Mouse (Mus musculus) stomach, embryonic 16.5 days (tissue): ENCODE measurements around the gene Prss54. TPM values are rescaled to one million over a fixed set of nuclear protein-coding genes. Genes with fewer than 3 reads are reported as not detected.
"Not testable (repeated sequence)": the region's sequence is repeated elsewhere in the genome, so short reads cannot be mapped to it uniquely, and the experiment has no call there.

Source experiments
- ATAC-seq: fragments of 200-750 bp; cut with Nextera tagmentation; 2 replicates; pipeline ENCODE4 v1.8.0; 2017; ENCODE audit warnings: moderate number of reproducible peaks, moderate TSS enrichment; ENCODE audit not compliant: insufficient read depth, low FRiP score
- H3K27ac ChIP-seq: fragments of 300-500 bp; sonication (generic); 2 replicates; pipeline ENCODE4 v1.5.1; 2014; ENCODE audit warnings: low read length
- H3K27me3 ChIP-seq: fragments of 300-500 bp; sonication (generic); 2 replicates; pipeline ENCODE4 v1.6.1; 2014; ENCODE audit warnings: low read length, control low read depth, mixed read lengths; ENCODE audit not compliant: control insufficient read depth, insufficient read depth
- H3K36me3 ChIP-seq: fragments of 300-500 bp; sonication (generic); 2 replicates; pipeline ENCODE4 v1.6.1; 2014; ENCODE audit warnings: low read length; ENCODE audit not compliant: control insufficient read depth, insufficient read depth
- H3K4me1 ChIP-seq: fragments of 300-500 bp; sonication (generic); 2 replicates; pipeline ENCODE4 v1.6.1; 2014; ENCODE audit warnings: low read length, control low read depth, mixed read lengths; ENCODE audit not compliant: control insufficient read depth, insufficient read depth
- H3K4me2 ChIP-seq: fragments of 300-500 bp; sonication (generic); 2 replicates; pipeline ENCODE4 v1.6.1; 2014; ENCODE audit warnings: low read depth, low read length, mixed read lengths
- H3K4me3 ChIP-seq: fragments of 300-500 bp; sonication (generic); replicated peaks from 2 replicates; pipeline ENCODE4 v1.5.1; 2014; ENCODE audit warnings: mild to moderate bottlenecking, low read length
- H3K9ac ChIP-seq: fragments of 300-500 bp; sonication (generic); 2 replicates; pipeline ENCODE4 v1.6.1; 2014; ENCODE audit warnings: low read length
- H3K9me3 ChIP-seq: fragments of 300-500 bp; sonication (generic); replicated peaks from 2 replicates; pipeline ENCODE4 v1.6.1; 2016; ENCODE audit warnings: low read length, control low read depth; ENCODE audit not compliant: control insufficient read depth
- WGBS: fragments of 180-500 bp; shearing (Covaris S2); extraction: QIAGEN DNeasy Blood & Tissue Kit; methylation state at CpG from one replicate; pipeline ENCODE4 v1.1.7; 2014; 5-methylcytosine and 5-hydroxymethylcytosine counted together
- polyA plus RNA-seq: library from polyadenylated mRNA; unstranded; fragments of >200 nt; fragmentation: Nextera tagmentation; extraction: Ambion mirVana; gene quantifications from 2 replicates; pipeline ENCODE4 v1.2.1, GENCODE M21; 2015

The Prss54 gene
- polyA plus RNA-seq = not detected in 2 replicates

GRCm38 (mm10) chr8:95576240-95576639 lies at the start of gene Prss54:
Prss54 (minus strand) TSS chr8:95576340.
- Histone ChIP-seq H3K4me2 (no peak within 1 kb of the TSS), H3K4me1 (no peaks in the 10 kb centered on the region), H3K4me3 (no peak within 1 kb of the TSS), H3K36me3 (no peaks in the 10 kb centered on the region), H3K9ac (no peak within 1 kb of the TSS), H3K9me3 (no peaks in the 10 kb centered on the region), H3K27me3 (no peaks in the 10 kb centered on the region), H3K27ac (no peak within 1 kb of the TSS)
- no peak for ATAC-seq
- WGBS = 80% methylated on average over 10 of the region's 10 CpGs

DNA sequence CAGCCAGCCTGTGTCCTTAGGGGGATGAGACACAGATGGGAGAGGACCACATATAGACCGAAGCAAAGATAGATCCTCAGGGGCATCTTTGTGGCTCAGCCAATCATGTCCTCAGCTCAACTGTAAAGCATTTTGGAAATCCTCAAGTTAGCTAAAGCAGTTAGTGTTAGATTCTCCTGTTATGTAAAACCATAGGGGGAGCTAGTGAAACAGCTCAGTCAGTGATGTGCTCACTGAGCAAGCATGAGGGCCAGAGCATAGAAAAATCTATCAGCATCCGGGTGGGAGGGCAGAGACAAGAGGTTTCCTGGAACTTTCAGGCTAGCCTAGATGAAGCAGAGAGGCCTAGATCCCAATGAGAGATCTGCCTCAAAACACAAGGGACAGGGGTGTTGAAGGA lies 48.7 kb upstream of the Prss54 start:
- no peaks in the 10 kb centered on the region for H3K4me1 ChIP-seq
- WGBS = 84% methylated on average over 2 of the region's 2 CpGs
- no peaks in the 10 kb centered on the region for H3K9me3 ChIP-seq
- no peak overlapping the region for H3K27ac ChIP-seq
- H3K9ac ChIP-seq = no peak overlapping the region
- H3K4me2 ChIP-seq = no peak overlapping the region
- H3K27me3 ChIP-seq = peaks cover 4% of the 10 kb centered on the region; the same call in 1 of the 2 replicates
- H3K4me3 ChIP-seq = no peak overlapping the region
- H3K36me3 ChIP-seq = no peaks in the 10 kb centered on the region
- no peak for ATAC-seq

DNA sequence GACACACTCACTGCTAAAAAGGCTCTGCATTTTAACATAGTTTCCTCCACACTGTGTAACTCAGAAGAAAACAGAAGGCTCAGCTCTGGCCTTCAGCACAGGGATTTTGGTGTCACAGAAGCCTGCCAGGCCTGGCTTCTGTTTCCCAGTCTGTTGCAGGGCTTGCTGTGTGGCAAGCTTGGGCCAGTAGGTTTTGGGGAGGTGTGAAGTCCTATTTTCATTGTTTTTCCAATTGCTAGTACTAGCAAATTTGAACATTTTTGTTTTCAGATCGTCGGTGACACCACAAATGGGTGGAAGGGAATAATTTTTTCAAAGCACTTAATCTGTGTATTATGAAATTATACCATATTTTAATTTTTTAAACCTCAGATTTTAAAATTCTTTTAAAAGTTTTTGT lies 43.9 kb upstream of the Prss54 start:
- H3K4me3 ChIP-seq = no peak overlapping the region
- no peaks in the 10 kb centered on the region for H3K36me3 ChIP-seq
- H3K27me3 ChIP-seq = no peaks in the 10 kb centered on the region
- H3K9ac ChIP-seq = no peak overlapping the region
- H3K27ac ChIP-seq = no peak overlapping the region
- WGBS = 88% methylated on average over 2 of the region's 2 CpGs
- H3K4me1 ChIP-seq = no peaks in the 10 kb centered on the region
- no peak for ATAC-seq
- H3K9me3 ChIP-seq = no peaks in the 10 kb centered on the region
- no peak overlapping the region for H3K4me2 ChIP-seq

- WGBS = 84% methylated on average over 7 of the region's 7 CpGs
- H3K4me1 ChIP-seq = no peaks in the 10 kb centered on the region
- no peak overlapping the region for H3K4me2 ChIP-seq
- no peaks in the 10 kb centered on the region for H3K27me3 ChIP-seq
- no peak overlapping the region for H3K27ac ChIP-seq
- H3K9ac ChIP-seq = no peak overlapping the region
- H3K9me3 ChIP-seq = no peaks in the 10 kb centered on the region
- no peak overlapping the region for H3K4me3 ChIP-seq
- no peaks in the 10 kb centered on the region for H3K36me3 ChIP-seq
- ATAC-seq = no peak
These were observed 40.2 kb upstream of the Prss54 start for GRCm38 (mm10) chr8:95616383-95616782.

- no peaks in the 10 kb centered on the region for H3K36me3 ChIP-seq
- no peak overlapping the region for H3K4me2 ChIP-seq
- no peak overlapping the region for H3K27ac ChIP-seq
- H3K9me3 ChIP-seq = no peaks in the 10 kb centered on the region
- ATAC-seq = no peak
- no peaks in the 10 kb centered on the region for H3K4me1 ChIP-seq
- H3K4me3 ChIP-seq = no peak overlapping the region
- no peak overlapping the region for H3K9ac ChIP-seq
- H3K27me3 ChIP-seq = no peaks in the 10 kb centered on the region
- 51% methylated on average over 5 of the region's 5 CpGs for WGBS
These were observed 35.6 kb upstream of the Prss54 start for GRCm38 (mm10) chr8:95611769-95612168.

DNA sequence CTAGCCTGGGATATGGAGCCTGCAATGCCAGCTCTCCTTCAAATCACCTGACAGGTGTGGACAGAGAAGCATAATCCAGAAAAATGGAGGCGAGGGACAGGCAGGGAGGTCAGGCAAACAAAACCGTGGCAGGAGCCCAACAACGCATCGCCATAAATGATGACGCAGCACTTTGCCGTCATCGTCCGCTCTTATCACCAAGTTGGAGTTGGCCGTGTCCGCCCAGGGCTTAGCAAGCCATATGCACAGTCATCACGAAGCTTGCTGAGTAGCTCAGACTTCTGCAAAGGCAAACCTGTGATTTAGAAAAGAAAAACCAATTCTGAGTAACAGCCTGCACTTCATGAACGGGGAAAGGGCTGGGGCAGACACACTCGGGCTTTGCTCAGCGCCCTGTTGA lies 34.6 kb upstream of the Prss54 start:
- Histone ChIP-seq H3K36me3 (no peaks in the 10 kb centered on the region), H3K4me1 (no peaks in the 10 kb centered on the region), H3K9me3 (no peaks in the 10 kb centered on the region), H3K4me3 (no peak overlapping the region), H3K9ac (no peak overlapping the region), H3K4me2 (no peak overlapping the region), H3K27me3 (no peaks in the 10 kb centered on the region), H3K27ac (no peak overlapping the region)
- no peak for ATAC-seq
- 64% methylated on average over 14 of the region's 14 CpGs for WGBS

- WGBS = 74% methylated on average over 5 of the region's 5 CpGs
- ATAC-seq = no peak
These were observed 33.3 kb upstream of the Prss54 start for GRCm38 (mm10) chr8:95609406-95609805.

DNA sequence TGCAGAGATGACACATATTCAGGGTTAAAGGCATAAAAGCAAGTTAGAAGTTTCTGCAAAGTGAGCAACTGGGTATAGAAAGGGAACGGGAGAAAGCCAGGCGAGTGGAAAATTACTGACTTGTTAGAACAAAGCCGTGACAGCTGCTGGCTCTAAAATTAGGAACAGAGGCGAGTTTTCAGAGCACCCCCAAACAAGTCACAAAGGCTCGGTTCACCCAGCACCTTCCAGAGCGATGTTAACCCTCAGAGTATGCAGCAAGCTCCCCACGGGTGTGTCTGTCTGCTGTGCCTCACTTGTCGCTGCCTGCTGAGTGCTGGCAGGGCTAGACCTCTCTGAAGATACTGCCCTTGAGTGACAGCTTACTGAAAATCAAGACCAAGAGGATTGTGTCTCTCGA lies 31.1 kb upstream of the Prss54 start:
- H3K4me3 ChIP-seq = no peak overlapping the region
- no peaks in the 10 kb centered on the region for H3K36me3 ChIP-seq
- H3K27ac ChIP-seq = no peak overlapping the region
- H3K4me1 ChIP-seq = no peaks in the 10 kb centered on the region
- WGBS = 51% methylated on average over 9 of the region's 9 CpGs
- no peak overlapping the region for H3K9ac ChIP-seq
- H3K9me3 ChIP-seq = no peaks in the 10 kb centered on the region
- no peak for ATAC-seq
- H3K27me3 ChIP-seq = no peaks in the 10 kb centered on the region
- H3K4me2 ChIP-seq = no peak overlapping the region

More at GRCm38 (mm10) chr8:95609406-95609805, 33.3 kb upstream of the Prss54 start:
- H3K27me3 ChIP-seq = no peaks in the 10 kb centered on the region
- H3K4me3 ChIP-seq = no peak overlapping the region
- H3K4me2 ChIP-seq = no peak overlapping the region
- no peak overlapping the region for H3K27ac ChIP-seq
- no peaks in the 10 kb centered on the region for H3K36me3 ChIP-seq
- no peak overlapping the region for H3K9ac ChIP-seq
- no peaks in the 10 kb centered on the region for H3K9me3 ChIP-seq
- H3K4me1 ChIP-seq = no peaks in the 10 kb centered on the region

DNA sequence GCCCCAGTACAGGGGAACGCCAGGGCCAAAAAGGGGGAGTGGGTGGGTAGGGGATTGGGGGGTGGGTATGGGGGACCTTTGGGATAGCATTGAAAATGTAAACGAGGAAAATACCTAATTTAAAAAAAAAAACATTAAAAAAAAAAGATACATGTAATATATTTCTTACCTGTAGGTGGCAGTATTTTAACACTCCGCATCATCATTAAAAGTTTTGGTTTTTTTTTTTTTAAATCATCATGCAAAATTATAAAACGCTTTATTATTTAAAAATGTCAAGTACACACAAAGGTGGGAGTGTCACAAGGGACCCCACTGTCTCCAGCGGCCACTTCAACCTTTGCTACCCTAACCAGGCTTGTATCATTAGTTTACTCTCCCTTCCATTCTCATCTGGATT lies 30.4 kb upstream of the Prss54 start:
- not testable (repeated sequence) for H3K27me3 ChIP-seq, H3K4me1 ChIP-seq, H3K27ac ChIP-seq, H3K4me3 ChIP-seq, H3K4me2 ChIP-seq, H3K36me3 ChIP-seq, H3K9me3 ChIP-seq, H3K9ac ChIP-seq, ATAC-seq
- 17% methylated on average over 4 of the region's 5 CpGs for WGBS

GRCm38 (mm10) chr8:95602168-95602567 lies 26.0 kb upstream of the Prss54 start:
- Histone ChIP-seq H3K4me2 (no peak overlapping the region), H3K27me3 (no peaks in the 10 kb centered on the region), H3K27ac (no peak overlapping the region), H3K4me3 (no peak overlapping the region), H3K36me3 (no peaks in the 10 kb centered on the region), H3K9ac (no peak overlapping the region), H3K9me3 (no peaks in the 10 kb centered on the region), H3K4me1 (no peaks in the 10 kb centered on the region)
- 69% methylated on average over 2 of the region's 2 CpGs for WGBS
- no peak for ATAC-seq
